Mouse (Mus musculus): Measurements from ENCODE around the gene Cenps. TPM values are rescaled to one million over a fixed set of nuclear protein-coding genes. Genes with fewer than 3 reads are reported as not detected.

The Cenps gene
- polyA plus RNA-seq, 1 experiment from 2014 or later, result 18.9 TPM

- under 1% methylated on average over 27 of the region's 27 CpGs for WGBS
- peak overlapping the region; percentile 54 to 82 for H3K4me3 ChIP-seq (ENCODE audit: control insufficient read depth in 1 of 2, insufficient read depth in 1 of 2, low read depth in 1 of 2, low read length in 2 of 2)
- peak overlapping the region; percentile 74 for H3K9ac ChIP-seq (ENCODE audit: low read length)
- H3K4me2 ChIP-seq (ENCODE audit: low read length), result peak overlapping the region; percentile 69
- H3K4me1 ChIP-seq (ENCODE audit: control insufficient read depth in 2 of 2, insufficient read depth in 2 of 2, low read length in 2 of 2), result peaks cover 7 to 11% of the 10 kb centered on the region in 2 experiments
- peak overlapping the region; percentile 69 for H3K27ac ChIP-seq (replicated peaks in 1 of 2; ENCODE audit: control insufficient read depth in 1 of 2, insufficient read depth in 1 of 2, low read depth in 2 of 2, low read length in 2 of 2)
- ATAC-seq (ENCODE audit: insufficient number of reproducible peaks, insufficient read depth, low FRiP score, low read depth), result peak; percentile 19; the same call in 1 of the 2 replicates
- H3K36me3 ChIP-seq (ENCODE audit: control insufficient read depth, insufficient read depth, low read length), result peaks cover 29% of the 10 kb centered on the region
- no peaks in the 10 kb centered on the region for H3K27me3 ChIP-seq (ENCODE audit: control insufficient read depth, insufficient read depth, low read length)
- H3K9me3 ChIP-seq (ENCODE audit: control insufficient read depth, low read length), result no peaks in the 10 kb centered on the region
Measured at GRCm38 (mm10) chr4:149166957-149167611, 29.7 kb upstream of the Cenps start.

- H3K27me3 ChIP-seq (ENCODE audit: control insufficient read depth, insufficient read depth, low read length), result no peaks in the 10 kb centered on the region
- peaks cover 36% of the 10 kb centered on the region for H3K36me3 ChIP-seq (ENCODE audit: control insufficient read depth, insufficient read depth, low read length)
- no peaks in the 10 kb centered on the region for H3K9me3 ChIP-seq (ENCODE audit: control insufficient read depth, low read length)
- peak; percentile 99 for ATAC-seq (ENCODE audit: insufficient number of reproducible peaks, insufficient read depth, low FRiP score, low read depth)
- peak within 1 kb of the TSS; percentile 69 for H3K4me2 ChIP-seq (ENCODE audit: low read length)
- peaks cover 7 to 11% of the 10 kb centered on the region in 2 experiments for H3K4me1 ChIP-seq (ENCODE audit: control insufficient read depth in 2 of 2, insufficient read depth in 2 of 2, low read length in 2 of 2)
- peak within 1 kb of the TSS; percentile 79 for H3K9ac ChIP-seq (ENCODE audit: low read length)
- under 1% methylated on average over 59 of the region's 59 CpGs for whole genome bisulfite sequencing
- peak within 1 kb of the TSS; percentile 81 to 92 for H3K27ac ChIP-seq (replicated peaks in 1 of 2; ENCODE audit: control insufficient read depth in 1 of 2, insufficient read depth in 1 of 2, low read depth in 2 of 2, low read length in 2 of 2)
- H3K4me3 ChIP-seq (ENCODE audit: control insufficient read depth in 1 of 2, insufficient read depth in 1 of 2, low read depth in 1 of 2, low read length in 2 of 2), result peak within 1 kb of the TSS; percentile 54 to 96
Measured at GRCm38 (mm10) chr4:149166215-149166946, 29.0 kb upstream of the Cenps start, which contains the start of gene Pgd. TSS of gene Pgd (minus strand) at chr4:149166771.

- 60% methylated on average over 5 of the region's 5 CpGs for WGBS
Measured at GRCm38 (mm10) chr4:149164150-149164549, 26.7 kb upstream of the Cenps start.

GRCm38 (mm10) chr4:149163196-149163595 lies 25.8 kb upstream of the Cenps start:
- 73% methylated on average over 1 of the region's 1 CpGs for WGBS
- no peak overlapping the region for H3K27ac ChIP-seq (replicated peaks in 1 of 2; ENCODE audit: control insufficient read depth in 1 of 2, insufficient read depth in 1 of 2, low read depth in 2 of 2, low read length in 2 of 2)
- peaks cover 68% of the 10 kb centered on the region for H3K36me3 ChIP-seq (ENCODE audit: control insufficient read depth, insufficient read depth, low read length)
- H3K4me3 ChIP-seq (ENCODE audit: control insufficient read depth in 1 of 2, insufficient read depth in 1 of 2, low read depth in 1 of 2, low read length in 2 of 2), result no peak overlapping the region
- no peak overlapping the region for H3K4me2 ChIP-seq (ENCODE audit: low read length)
- peaks cover 7 to 11% of the 10 kb centered on the region in 2 experiments for H3K4me1 ChIP-seq (ENCODE audit: control insufficient read depth in 2 of 2, insufficient read depth in 2 of 2, low read length in 2 of 2)
- no peaks in the 10 kb centered on the region for H3K27me3 ChIP-seq (ENCODE audit: control insufficient read depth, insufficient read depth, low read length)
- no peak for ATAC-seq (ENCODE audit: insufficient number of reproducible peaks, insufficient read depth, low FRiP score, low read depth)
- H3K9ac ChIP-seq (ENCODE audit: low read length), result no peak overlapping the region
- no peaks in the 10 kb centered on the region for H3K9me3 ChIP-seq (ENCODE audit: control insufficient read depth, low read length)

More at GRCm38 (mm10) chr4:149164150-149164549, 26.7 kb upstream of the Cenps start:
- Histone ChIP-seq H3K36me3 (ENCODE audit: control insufficient read depth, insufficient read depth, low read length) (peaks cover 59% of the 10 kb centered on the region), H3K4me3 (ENCODE audit: control insufficient read depth in 1 of 2, insufficient read depth in 1 of 2, low read depth in 1 of 2, low read length in 2 of 2) (no peak overlapping the region), H3K9me3 (ENCODE audit: control insufficient read depth, low read length) (no peaks in the 10 kb centered on the region), H3K27ac (replicated peaks in 1 of 2; ENCODE audit: control insufficient read depth in 1 of 2, insufficient read depth in 1 of 2, low read depth in 2 of 2, low read length in 2 of 2) (no peak overlapping the region), H3K9ac (ENCODE audit: low read length) (no peak overlapping the region), H3K4me1 (ENCODE audit: control insufficient read depth in 2 of 2, insufficient read depth in 2 of 2, low read length in 2 of 2) (peaks cover 7 to 11% of the 10 kb centered on the region in 2 experiments), H3K27me3 (ENCODE audit: control insufficient read depth, insufficient read depth, low read length) (no peaks in the 10 kb centered on the region), H3K4me2 (ENCODE audit: low read length) (no peak overlapping the region)
- ATAC-seq (ENCODE audit: insufficient number of reproducible peaks, insufficient read depth, low FRiP score, low read depth), result no peak

GRCm38 (mm10) chr4:149161166-149161565 lies 23.7 kb upstream of the Cenps start:
- no peak for ATAC-seq (ENCODE audit: insufficient number of reproducible peaks, insufficient read depth, low FRiP score, low read depth)

GRCm38 (mm10) chr4:149159891-149160290 lies 22.5 kb upstream of the Cenps start:
- Histone ChIP-seq H3K9ac (ENCODE audit: low read length) (no peak overlapping the region), H3K36me3 (ENCODE audit: control insufficient read depth, insufficient read depth, low read length) (peaks cover 99% of the 10 kb centered on the region), H3K27me3 (ENCODE audit: control insufficient read depth, insufficient read depth, low read length) (no peaks in the 10 kb centered on the region), H3K4me3 (ENCODE audit: control insufficient read depth in 1 of 2, insufficient read depth in 1 of 2, low read depth in 1 of 2, low read length in 2 of 2) (no peak overlapping the region), H3K9me3 (ENCODE audit: control insufficient read depth, low read length) (no peaks in the 10 kb centered on the region; the same call in 1 of the 2 replicates), H3K4me2 (ENCODE audit: low read length) (no peak overlapping the region), H3K4me1 (ENCODE audit: control insufficient read depth in 2 of 2, insufficient read depth in 2 of 2, low read length in 2 of 2) (peaks cover under 1 to 1% of the 10 kb centered on the region in 2 experiments; a peak in 2 of 4 replicates), H3K27ac (replicated peaks in 1 of 2; ENCODE audit: control insufficient read depth in 1 of 2, insufficient read depth in 1 of 2, low read depth in 2 of 2, low read length in 2 of 2) (no peak overlapping the region)
- no peak for ATAC-seq (ENCODE audit: insufficient number of reproducible peaks, insufficient read depth, low FRiP score, low read depth)
- WGBS, result 88% methylated on average over 13 of the region's 13 CpGs

More at GRCm38 (mm10) chr4:149161166-149161565, 23.7 kb upstream of the Cenps start:
- Histone ChIP-seq H3K4me1 (ENCODE audit: control insufficient read depth in 2 of 2, insufficient read depth in 2 of 2, low read length in 2 of 2) (peaks cover 7 to 11% of the 10 kb centered on the region in 2 experiments), H3K4me3 (ENCODE audit: control insufficient read depth in 1 of 2, insufficient read depth in 1 of 2, low read depth in 1 of 2, low read length in 2 of 2) (no peak overlapping the region), H3K27me3 (ENCODE audit: control insufficient read depth, insufficient read depth, low read length) (no peaks in the 10 kb centered on the region), H3K4me2 (ENCODE audit: low read length) (no peak overlapping the region), H3K27ac (replicated peaks in 1 of 2; ENCODE audit: control insufficient read depth in 1 of 2, insufficient read depth in 1 of 2, low read depth in 2 of 2, low read length in 2 of 2) (no peak overlapping the region), H3K9me3 (ENCODE audit: control insufficient read depth, low read length) (no peaks in the 10 kb centered on the region), H3K36me3 (ENCODE audit: control insufficient read depth, insufficient read depth, low read length) (peaks cover 88% of the 10 kb centered on the region), H3K9ac (ENCODE audit: low read length) (no peak overlapping the region)
- WGBS, result 90% methylated on average over 6 of the region's 6 CpGs

GRCm38 (mm10) chr4:149159203-149159602 lies 21.8 kb upstream of the Cenps start:
- no peak overlapping the region for H3K27ac ChIP-seq (replicated peaks in 1 of 2; ENCODE audit: control insufficient read depth in 1 of 2, insufficient read depth in 1 of 2, low read depth in 2 of 2, low read length in 2 of 2)
- H3K36me3 ChIP-seq (ENCODE audit: control insufficient read depth, insufficient read depth, low read length), result peaks cover 99% of the 10 kb centered on the region
- no peak overlapping the region for H3K4me2 ChIP-seq (ENCODE audit: low read length)
- 77% methylated on average over 2 of the region's 2 CpGs for WGBS
- H3K9ac ChIP-seq (ENCODE audit: low read length), result no peak overlapping the region
- no peaks in the 10 kb centered on the region for H3K4me1 ChIP-seq (ENCODE audit: control insufficient read depth in 2 of 2, insufficient read depth in 2 of 2, low read length in 2 of 2)
- ATAC-seq (ENCODE audit: insufficient number of reproducible peaks, insufficient read depth, low FRiP score, low read depth), result no peak
- H3K27me3 ChIP-seq (ENCODE audit: control insufficient read depth, insufficient read depth, low read length), result no peaks in the 10 kb centered on the region
- H3K9me3 ChIP-seq (ENCODE audit: control insufficient read depth, low read length), result no peaks in the 10 kb centered on the region; the same call in 1 of the 2 replicates
- no peak overlapping the region for H3K4me3 ChIP-seq (ENCODE audit: control insufficient read depth in 1 of 2, insufficient read depth in 1 of 2, low read depth in 1 of 2, low read length in 2 of 2)
